Mouse (Mus musculus): ENCODE measurements at regions not wholly inside any gene's neighbourhood (a gene's known extent, or its start where the extent isn't known, plus 50 kb on each side); places are given as distances from the start of the nearest gene placed in this dataset.

- DNase-seq: no peak
Observed at GRCm38 (mm10) chr10:99375101-99375500, 112.1 kb downstream of the Dusp6 start.

- peak; percentile 26 for DNase-seq
Observed at GRCm38 (mm10) chr10:99376430-99376829, 113.4 kb downstream of the Dusp6 start.

GRCm38 (mm10) chr10:99377548-99377947 is 114.5 kb downstream of the Dusp6 start:
- DNase-seq: no peak

- DNase-seq: no peak
Observed at GRCm38 (mm10) chr10:99379156-99379555, 116.1 kb downstream of the Dusp6 start.

- no peak for DNase-seq
Observed at GRCm38 (mm10) chr10:99380170-99380569, 117.1 kb downstream of the Dusp6 start.

GRCm38 (mm10) chr10:99383028-99383427 is 120.0 kb downstream of the Dusp6 start:
- DNase-seq: no peak

GRCm38 (mm10) chr10:99384366-99384765 is 121.3 kb downstream of the Dusp6 start:
- no peak for DNase-seq

- no peak for DNase-seq
Observed at GRCm38 (mm10) chr10:99384851-99385250, 121.8 kb downstream of the Dusp6 start.

- no peak for DNase-seq
Observed at GRCm38 (mm10) chr10:99385854-99386253, 122.8 kb downstream of the Dusp6 start.

GRCm38 (mm10) chr10:99388526-99388925 is 125.5 kb downstream of the Dusp6 start:
- no peak for DNase-seq

- DNase-seq: no peak
Observed at GRCm38 (mm10) chr10:99388986-99389385, 126.0 kb downstream of the Dusp6 start.

- DNase-seq: no peak
Observed at GRCm38 (mm10) chr10:99390609-99391183, 127.7 kb downstream of the Dusp6 start.

- DNase-seq: no peak
Observed at GRCm38 (mm10) chr10:99391725-99392124, 128.7 kb downstream of the Dusp6 start.

- DNase-seq: no peak
Observed at GRCm38 (mm10) chr10:99392979-99393378, 129.9 kb downstream of the Dusp6 start.

- DNase-seq: no peak
Observed at GRCm38 (mm10) chr10:99393523-99393922, 130.5 kb downstream of the Dusp6 start.

GRCm38 (mm10) chr10:99395411-99395810 is 132.4 kb downstream of the Dusp6 start:
- no peak for DNase-seq

- no peak for DNase-seq
Observed at GRCm38 (mm10) chr10:99396630-99397029, 133.6 kb downstream of the Dusp6 start.

GRCm38 (mm10) chr10:99400076-99400475 is 137.0 kb downstream of the Dusp6 start:
- no peak for DNase-seq

- no peak for DNase-seq
Observed at GRCm38 (mm10) chr10:99406764-99407163, 143.7 kb downstream of the Dusp6 start.

- no peak for DNase-seq
Observed at GRCm38 (mm10) chr10:99408786-99409185, 145.8 kb downstream of the Dusp6 start.

GRCm38 (mm10) chr10:99409744-99410143 is 146.7 kb downstream of the Dusp6 start:
- peak; percentile 22 for DNase-seq

GRCm38 (mm10) chr10:99410754-99411153 is 147.7 kb downstream of the Dusp6 start:
- peak; percentile 23 for DNase-seq

GRCm38 (mm10) chr10:99413455-99413854 is 150.4 kb downstream of the Dusp6 start:
- DNase-seq: no peak

- DNase-seq: no peak
Observed at GRCm38 (mm10) chr10:99416271-99416670, 153.2 kb downstream of the Dusp6 start.

GRCm38 (mm10) chr10:99416896-99417479 is 154.0 kb downstream of the Dusp6 start:
- DNase-seq: no peak

All from lung, postnatal 36 days (tissue).